Mouse (Mus musculus) liver, embryonic 11.5 days (tissue): Measurements from ENCODE around the gene Alpl. TPM values are rescaled to one million over a fixed set of nuclear protein-coding genes. Genes with fewer than 3 reads are reported as not detected.

ENCODE experiments used
- ATAC-seq: fragments of 200-750 bp; cut with Nextera tagmentation; replicated peaks from 2 replicates; pipeline ENCODE4 v1.8.0; 2017; ENCODE audit warnings: moderate number of reproducible peaks, mild to moderate bottlenecking, moderate TSS enrichment, moderate library complexity; ENCODE audit not compliant: low FRiP score
- DNase-seq: peaks from one replicate; pipeline ENCODE4 v3.0.0-alpha.2; 2017; ENCODE audit warnings: low spot score
- H3K27ac ChIP-seq: fragments of 300-500 bp; sonication (generic); 2 replicates; pipeline ENCODE4 v1.5.1; 2014; ENCODE audit warnings: mild to moderate bottlenecking, low read depth, low read length, control low read depth
- H3K27me3 ChIP-seq: fragments of 300-500 bp; sonication (generic); replicated peaks from 2 replicates; pipeline ENCODE4 v1.6.1; 2014; ENCODE audit warnings: low read length, mixed read lengths; ENCODE audit not compliant: control insufficient read depth, insufficient read depth
- H3K36me3 ChIP-seq: fragments of 300-500 bp; sonication (generic); 2 replicates; pipeline ENCODE4 v1.6.1; 2014; ENCODE audit warnings: mild to moderate bottlenecking, low read length, moderate library complexity, mixed read lengths; ENCODE audit not compliant: control insufficient read depth, insufficient read depth
- H3K4me1 ChIP-seq: fragments of 300-500 bp; sonication (generic); replicated peaks from 2 replicates; pipeline ENCODE4 v1.6.1; 2014; ENCODE audit warnings: low read length, mixed read lengths; ENCODE audit not compliant: control insufficient read depth, insufficient read depth
- H3K4me2 ChIP-seq: fragments of 300-500 bp; sonication (generic); 2 replicates; pipeline ENCODE4 v1.6.1; 2014; ENCODE audit warnings: mild to moderate bottlenecking, control low read depth, moderate library complexity
- H3K4me3 ChIP-seq: fragments of 300-500 bp; sonication (generic); 2 replicates; pipeline ENCODE4 v1.5.1; 2014; ENCODE audit warnings: low read depth, low read length, control low read depth
- H3K9ac ChIP-seq: fragments of 300-500 bp; sonication (generic); 2 replicates; pipeline ENCODE4 v1.6.1; 2014; ENCODE audit warnings: low read depth, low read length, control low read depth
- H3K9me3 ChIP-seq: fragments of 300-500 bp; sonication (generic); 2 replicates; pipeline ENCODE4 v1.6.1; 2016; ENCODE audit warnings: low read length, inconsistent platforms, mixed read lengths; ENCODE audit not compliant: control insufficient read depth
- WGBS: fragments of 180-500 bp; shearing (Covaris S2); extraction: QIAGEN DNeasy Blood & Tissue Kit; methylation state at CpG from one replicate; pipeline ENCODE4 v1.1.7; 2014; 5-methylcytosine and 5-hydroxymethylcytosine counted together
- polyA plus RNA-seq: library from polyadenylated mRNA; unstranded; fragments of >200 nt; fragmentation: Nextera tagmentation; extraction: Ambion mirVana; gene quantifications from 2 replicates; pipeline ENCODE4 v1.2.1, GENCODE M21; 2014

The Alpl gene
- polyA plus RNA-seq, 1 experiment from 2014 or later: 5.7 TPM

GRCm38 (mm10) chr4:137722692-137723427 is 73.3 kb downstream of the Alpl start:
- peaks cover 17% of the 10 kb centered on the region for H3K4me1 ChIP-seq
- H3K27ac ChIP-seq: no peak overlapping the region
- ATAC-seq: no peak
- H3K27me3 ChIP-seq: peaks cover 61% of the 10 kb centered on the region
- no peak overlapping the region for H3K9ac ChIP-seq
- no peaks in the 10 kb centered on the region for H3K36me3 ChIP-seq
- peak; percentile 57 for DNase-seq
- no peaks in the 10 kb centered on the region for H3K9me3 ChIP-seq
- H3K4me3 ChIP-seq: no peak overlapping the region
- H3K4me2 ChIP-seq: peak overlapping the region; percentile 51
- WGBS: 27% methylated on average over 12 of the region's 12 CpGs

DNA sequence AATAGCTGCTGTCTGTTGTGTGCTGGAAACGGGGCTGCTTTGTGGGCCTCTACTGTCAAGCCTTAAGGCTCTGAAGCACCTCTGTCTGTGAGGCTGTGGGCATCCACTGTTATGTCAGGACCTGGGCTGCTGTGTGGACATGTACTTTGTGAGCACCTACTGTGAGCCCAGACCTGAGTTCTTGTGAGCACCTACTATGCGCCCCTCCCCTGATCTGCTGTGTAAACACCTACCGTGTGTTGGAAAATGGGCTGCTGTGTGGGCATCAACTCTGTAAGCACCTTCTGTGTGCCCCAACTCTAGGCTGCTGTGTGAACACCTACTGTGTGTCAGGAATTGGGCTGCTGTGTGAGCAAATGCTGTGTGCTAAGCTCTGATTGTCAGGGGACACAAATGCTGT is 74.0 kb downstream of the Alpl start:
- 81% methylated on average over 3 of the region's 3 CpGs for WGBS
- no peaks in the 10 kb centered on the region for H3K9me3 ChIP-seq
- peaks cover 14% of the 10 kb centered on the region for H3K4me1 ChIP-seq
- ATAC-seq: no peak
- no peak overlapping the region for H3K4me2 ChIP-seq
- H3K4me3 ChIP-seq: no peak overlapping the region
- H3K27me3 ChIP-seq: peaks cover 58% of the 10 kb centered on the region
- no peaks in the 10 kb centered on the region for H3K36me3 ChIP-seq
- no peak for DNase-seq
- no peak overlapping the region for H3K27ac ChIP-seq
- no peak overlapping the region for H3K9ac ChIP-seq

DNA sequence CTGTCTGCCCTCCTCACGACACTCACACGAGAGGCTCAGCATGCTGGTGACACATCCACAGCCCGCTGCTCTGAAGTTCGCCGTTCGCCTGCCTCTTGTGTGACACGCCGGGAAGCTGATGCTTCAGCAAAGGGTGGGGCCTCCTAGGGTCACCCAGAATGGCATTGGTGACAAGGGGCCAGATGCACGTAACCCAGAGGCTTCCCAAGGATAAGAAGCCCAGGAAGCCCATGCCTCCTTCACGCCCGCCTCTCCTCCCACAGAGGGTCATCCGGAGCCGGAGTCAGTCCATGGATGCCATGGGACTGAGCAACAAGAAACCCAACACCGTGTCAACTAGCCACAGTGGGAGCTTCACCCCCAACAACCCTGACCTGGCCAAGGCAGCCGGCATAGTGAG is 74.6 kb downstream of the Alpl start:
- H3K4me2 ChIP-seq: no peak overlapping the region
- no peaks in the 10 kb centered on the region for H3K36me3 ChIP-seq
- peaks cover 54% of the 10 kb centered on the region for H3K27me3 ChIP-seq
- H3K9me3 ChIP-seq: no peaks in the 10 kb centered on the region
- WGBS: 86% methylated on average over 15 of the region's 15 CpGs
- no peak overlapping the region for H3K4me3 ChIP-seq
- H3K27ac ChIP-seq: no peak overlapping the region
- H3K4me1 ChIP-seq: peaks cover 14% of the 10 kb centered on the region
- H3K9ac ChIP-seq: no peak overlapping the region
- ATAC-seq (no peak), DNase-seq (no peak)

DNA sequence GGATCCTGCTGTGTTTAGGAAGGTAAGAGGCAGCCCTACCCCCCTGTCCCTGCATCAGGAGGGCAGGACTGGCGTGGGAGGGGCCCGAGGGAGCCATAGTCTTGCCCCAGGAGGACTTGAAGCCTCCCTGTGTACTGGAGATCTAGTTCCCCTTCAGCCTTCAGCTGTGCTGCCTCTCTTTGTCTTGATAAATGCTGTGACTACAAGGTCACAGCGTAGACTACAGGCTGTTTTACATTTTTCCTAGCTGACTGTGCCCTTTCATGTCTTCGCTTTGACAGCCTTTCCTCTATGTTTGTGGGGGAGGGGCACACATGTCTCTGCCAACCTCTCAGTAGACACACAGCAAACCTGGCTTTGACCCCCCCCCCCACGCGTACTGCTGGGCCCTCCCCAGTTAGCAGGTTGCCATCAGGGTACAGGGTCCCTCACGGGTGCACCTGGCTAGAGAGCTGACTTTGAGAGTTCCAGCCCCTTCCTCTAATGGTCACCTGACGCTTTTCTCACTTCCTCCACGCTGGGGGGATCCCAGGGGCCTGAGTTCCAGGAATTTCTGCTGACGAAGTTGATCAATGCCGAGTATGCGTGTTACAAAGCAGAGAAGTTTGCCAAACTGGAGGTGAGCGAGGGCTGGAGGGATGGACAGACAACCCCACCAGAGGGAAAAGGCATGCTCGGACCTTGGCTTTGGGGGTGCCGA is 76.7 kb downstream of the Alpl start:
- H3K4me2 ChIP-seq: no peak overlapping the region
- ATAC-seq: no peak
- H3K4me3 ChIP-seq: no peak overlapping the region
- peaks cover 57% of the 10 kb centered on the region for H3K27me3 ChIP-seq
- no peak overlapping the region for H3K9ac ChIP-seq
- no peaks in the 10 kb centered on the region for H3K36me3 ChIP-seq
- WGBS: 24% methylated on average over 15 of the region's 15 CpGs
- H3K27ac ChIP-seq: no peak overlapping the region
- peaks cover 14% of the 10 kb centered on the region for H3K4me1 ChIP-seq
- no peaks in the 10 kb centered on the region for H3K9me3 ChIP-seq
- no peak for DNase-seq

- Histone ChIP-seq H3K9ac (no peak overlapping the region), H3K36me3 (no peaks in the 10 kb centered on the region), H3K4me3 (no peak overlapping the region), H3K9me3 (no peaks in the 10 kb centered on the region), H3K4me1 (peaks cover 13% of the 10 kb centered on the region), H3K4me2 (no peak overlapping the region), H3K27me3 (peaks cover 39% of the 10 kb centered on the region), H3K27ac (no peak overlapping the region)
- ATAC-seq (no peak), DNase-seq (no peak)
- 61% methylated on average over 15 of the region's 15 CpGs for WGBS
These were observed 78.5 kb downstream of the Alpl start for GRCm38 (mm10) chr4:137717671-137718070.

DNA sequence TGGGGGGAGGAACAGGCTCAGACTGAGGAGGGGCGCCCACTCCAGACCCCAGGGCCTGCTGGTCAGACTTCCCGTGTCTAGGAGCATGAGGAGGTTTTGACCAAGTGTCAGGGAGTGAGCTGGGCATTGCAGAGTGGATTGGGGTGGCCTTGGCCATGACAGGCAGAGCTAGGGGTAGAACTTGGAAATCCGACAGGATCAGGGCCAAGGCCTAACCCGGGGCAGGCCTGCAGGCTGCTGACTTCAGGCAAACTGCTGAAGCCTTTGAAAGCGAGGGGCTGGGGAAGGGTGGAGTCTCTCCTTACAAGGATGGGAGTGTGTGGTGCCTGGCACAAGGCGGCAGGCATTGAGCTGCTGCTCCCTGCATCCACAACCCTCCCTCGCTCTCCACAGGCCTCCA is 79.2 kb downstream of the Alpl start:
- WGBS: 54% methylated on average over 7 of the region's 7 CpGs
- Histone ChIP-seq H3K36me3 (no peaks in the 10 kb centered on the region), H3K27ac (no peak overlapping the region), H3K4me3 (no peak overlapping the region), H3K27me3 (peaks cover 38% of the 10 kb centered on the region), H3K9ac (no peak overlapping the region), H3K4me1 (peaks cover 15% of the 10 kb centered on the region), H3K9me3 (no peaks in the 10 kb centered on the region), H3K4me2 (no peak overlapping the region)
- no peak for ATAC-seq
- DNase-seq: no peak

- H3K9ac ChIP-seq: no peak overlapping the region
- H3K27me3 ChIP-seq: peaks cover 17% of the 10 kb centered on the region
- no peak for ATAC-seq
- no peaks in the 10 kb centered on the region for H3K9me3 ChIP-seq
- H3K36me3 ChIP-seq: no peaks in the 10 kb centered on the region
- no peak overlapping the region for H3K4me2 ChIP-seq
- no peak overlapping the region for H3K4me3 ChIP-seq
- WGBS: 26% methylated on average over 8 of the region's 8 CpGs
- DNase-seq: no peak
- peaks cover 12% of the 10 kb centered on the region for H3K4me1 ChIP-seq
- H3K27ac ChIP-seq: no peak overlapping the region
These were observed 82.1 kb downstream of the Alpl start for GRCm38 (mm10) chr4:137714020-137714624.

GRCm38 (mm10) chr4:137712963-137713362 is 83.2 kb downstream of the Alpl start:
- 42% methylated on average over 13 of the region's 13 CpGs for WGBS
- Histone ChIP-seq H3K36me3 (no peaks in the 10 kb centered on the region), H3K4me2 (no peak overlapping the region), H3K9ac (no peak overlapping the region), H3K4me1 (peaks cover 7% of the 10 kb centered on the region; the same call in 1 of the 2 replicates), H3K9me3 (no peaks in the 10 kb centered on the region), H3K4me3 (no peak overlapping the region), H3K27me3 (peaks cover 17% of the 10 kb centered on the region), H3K27ac (no peak overlapping the region)
- ATAC-seq (peak; percentile 55; the same call in 1 of the 2 replicates), DNase-seq (no peak)
